Mouse (Mus musculus) megakaryocyte, embryonic 14.5 days (primary cell): Measurements from ENCODE around the gene Kcng3.

Experiments used
- FLI1 ChIP-seq: IDR thresholded peaks from 2 replicates; pipeline ENCODE4 v1.6.1; 2012; ENCODE audit warnings: low read length, inconsistent platforms, mixed read lengths
- GATA1 ChIP-seq: IDR thresholded peaks from 3 replicates; pipeline ENCODE4 v1.6.1; 2012; ENCODE audit warnings: mixed read lengths, low read length, inconsistent platforms, borderline replicate concordance

GRCm38 (mm10) chr17:83538141-83538540 lies 93.6 kb downstream of the Kcng3 start:
- TF ChIP-seq GATA1: no peak
- TF ChIP-seq FLI1: no peak
